Mouse (Mus musculus): ENCODE data around the gene Cd38.

DNA sequence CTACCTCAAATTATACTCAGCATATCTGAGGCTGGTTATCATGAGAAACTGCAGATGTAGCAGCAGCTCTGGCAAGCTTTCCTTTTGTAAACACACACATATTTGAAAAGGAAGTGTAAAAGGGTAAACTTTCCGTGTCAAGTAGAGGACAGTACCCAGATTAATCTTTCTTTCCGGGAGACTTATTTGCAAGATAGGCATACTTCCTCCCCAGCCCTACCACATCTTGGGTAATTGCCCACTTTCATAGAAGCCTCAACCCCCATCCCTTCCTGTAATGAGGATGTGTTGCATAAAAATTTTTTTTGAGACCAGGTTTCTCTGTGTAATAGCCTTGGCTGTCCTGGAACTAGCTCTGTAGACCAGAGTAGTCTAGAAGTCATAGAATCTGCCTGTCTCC lies 12.6 kb upstream of the Cd38 start:
- TF ChIP-seq CTCF (IDR thresholded peaks at IDR 0.05; ENCODE audit: insufficient read depth, low read length) (no peak), POLR2A (IDR thresholded peaks at IDR 0.05; ENCODE audit: borderline replicate concordance, extremely low read depth, low read depth, low read length) (no peak)

Measured in lung, adult 2 months (tissue).